Mouse (Mus musculus) liver, adult 2 months (tissue): ENCODE data around the gene Lpp.

Source experiments
- CTCF ChIP-seq: fragments of 200-500 bp; IDR thresholded peaks from 2 replicates; pipeline ENCODE4 v1.5.1; 2011; ENCODE audit warnings: low read depth, low read length, control low read depth
- POLR2A ChIP-seq: fragments of 200-500 bp; IDR thresholded peaks from 2 replicates; pipeline ENCODE4 v1.6.1; 2011; ENCODE audit warnings: low read length, control low read depth; ENCODE audit not compliant: insufficient read depth; ENCODE audit errors: extremely low read depth

GRCm38 (mm10) chr16:24350751-24351150 lies 42.6 kb upstream of the Lpp start:
- TF ChIP-seq CTCF, result no peak
- TF ChIP-seq POLR2A, result no peak
